Mouse (Mus musculus) hindbrain, postnatal 0 days (tissue): Measurements from ENCODE around the gene Ddhd1. TPM values are rescaled to one million over a fixed set of nuclear protein-coding genes. Genes with fewer than 3 reads are reported as not detected.

Source experiments
- ATAC-seq: fragments of 200-750 bp; cut with Nextera tagmentation; 2 replicates; pipeline ENCODE4 v1.8.0; 2017; ENCODE audit warnings: mild to moderate bottlenecking, moderate TSS enrichment, moderate library complexity
- DNase-seq: peaks from one replicate; pipeline ENCODE4 v3.0.0-alpha.2; 2015; ENCODE audit warnings: low spot score
- H3K27ac ChIP-seq: fragments of 300-500 bp; sonication (generic); 2 replicates; pipeline ENCODE4 v1.5.1; 2014; ENCODE audit warnings: mild to moderate bottlenecking
- H3K27me3 ChIP-seq: fragments of 300-500 bp; sonication (generic); 2 replicates; pipeline ENCODE4 v1.6.1; 2014; ENCODE audit warnings: low read length, mixed read lengths; ENCODE audit not compliant: insufficient read depth
- H3K36me3 ChIP-seq: fragments of 300-500 bp; sonication (generic); 2 replicates; pipeline ENCODE4 v1.6.1; 2014; ENCODE audit warnings: low read length, mixed read lengths; ENCODE audit not compliant: insufficient read depth
- H3K4me1 ChIP-seq: fragments of 300-500 bp; sonication (generic); 2 replicates; pipeline ENCODE4 v1.6.1; 2014; ENCODE audit warnings: antibody characterized with exemption, low read length, mixed read lengths; ENCODE audit not compliant: insufficient read depth
- H3K4me2 ChIP-seq: fragments of 300-500 bp; sonication (generic); 2 replicates; pipeline ENCODE4 v1.6.1; 2014; ENCODE audit warnings: low read depth, mild to moderate bottlenecking, low read length, moderate library complexity, mixed read lengths
- H3K4me3 ChIP-seq: fragments of 300-500 bp; sonication (generic); 2 replicates; pipeline ENCODE4 v1.5.1; 2014; ENCODE audit warnings: low read length
- H3K9ac ChIP-seq: fragments of 300-500 bp; sonication (generic); replicated peaks from 2 replicates; pipeline ENCODE4 v1.6.1; 2014; ENCODE audit warnings: mild to moderate bottlenecking, low read length, moderate library complexity, mixed read lengths
- H3K9me3 ChIP-seq: fragments of 300-500 bp; sonication (generic); 2 replicates; pipeline ENCODE4 v1.6.1; 2016; ENCODE audit warnings: low read length, mixed read lengths
- CTCF ChIP-seq: IDR thresholded peaks from 2 replicates; pipeline ENCODE4 v1.5.1; 2016; ENCODE audit warnings: antibody characterized with exemption, control low read depth, low read depth
- WGBS: fragments of 180-500 bp; shearing (Covaris S2); extraction: QIAGEN DNeasy Blood & Tissue Kit; methylation state at CpG from one replicate; pipeline ENCODE4 v1.1.7; 2014; 5-methylcytosine and 5-hydroxymethylcytosine counted together
- polyA plus RNA-seq: library from polyadenylated mRNA; unstranded; fragments of >200 nt; fragmentation: Nextera tagmentation; extraction: Ambion mirVana; gene quantifications from 2 replicates; pipeline ENCODE4 v1.2.1, GENCODE M21; 2015
- total RNA-seq: library from RNA; depleted of rRNA; stranded (reverse); fragments of >200 nt; gene quantifications from 2 replicates; pipeline ENCODE4 v1.2.3, GENCODE M21; 2014

Ddhd1 gene
- total and polyA plus RNA-seq, 2 experiments from 2014 or later = 15.0 to 64.2 TPM

DNA sequence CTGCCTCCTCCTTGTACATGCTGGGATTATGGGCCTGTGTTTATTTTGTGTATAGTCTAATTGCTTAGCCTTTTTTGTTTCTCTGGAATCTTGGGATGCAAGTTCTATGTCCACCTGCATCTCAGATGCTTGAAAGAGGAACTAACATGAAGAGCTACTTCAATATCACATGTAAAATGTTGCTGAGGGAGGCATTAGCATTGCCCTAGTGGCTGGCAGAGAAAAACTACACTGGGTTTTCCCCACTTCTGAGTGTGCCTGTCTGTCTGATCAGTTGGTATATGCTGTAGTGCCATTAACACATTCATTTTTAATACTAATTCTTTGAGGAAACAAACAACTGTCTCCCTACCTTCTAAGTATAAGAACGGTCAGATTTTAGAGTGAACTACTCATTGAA is 22.4 kb downstream of the Ddhd1 start:
- Histone ChIP-seq H3K4me1 (no peaks in the 10 kb centered on the region), H3K36me3 (no peaks in the 10 kb centered on the region), H3K9ac (no peak overlapping the region), H3K4me2 (no peak overlapping the region), H3K27ac (no peak overlapping the region), H3K4me3 (no peak overlapping the region), H3K27me3 (no peaks in the 10 kb centered on the region), H3K9me3 (no peaks in the 10 kb centered on the region)
- no peak for TF ChIP-seq CTCF
- 98% methylated on average over 1 of the region's 1 CpGs for WGBS
- DNase-seq (no peak), ATAC-seq (no peak)

DNA sequence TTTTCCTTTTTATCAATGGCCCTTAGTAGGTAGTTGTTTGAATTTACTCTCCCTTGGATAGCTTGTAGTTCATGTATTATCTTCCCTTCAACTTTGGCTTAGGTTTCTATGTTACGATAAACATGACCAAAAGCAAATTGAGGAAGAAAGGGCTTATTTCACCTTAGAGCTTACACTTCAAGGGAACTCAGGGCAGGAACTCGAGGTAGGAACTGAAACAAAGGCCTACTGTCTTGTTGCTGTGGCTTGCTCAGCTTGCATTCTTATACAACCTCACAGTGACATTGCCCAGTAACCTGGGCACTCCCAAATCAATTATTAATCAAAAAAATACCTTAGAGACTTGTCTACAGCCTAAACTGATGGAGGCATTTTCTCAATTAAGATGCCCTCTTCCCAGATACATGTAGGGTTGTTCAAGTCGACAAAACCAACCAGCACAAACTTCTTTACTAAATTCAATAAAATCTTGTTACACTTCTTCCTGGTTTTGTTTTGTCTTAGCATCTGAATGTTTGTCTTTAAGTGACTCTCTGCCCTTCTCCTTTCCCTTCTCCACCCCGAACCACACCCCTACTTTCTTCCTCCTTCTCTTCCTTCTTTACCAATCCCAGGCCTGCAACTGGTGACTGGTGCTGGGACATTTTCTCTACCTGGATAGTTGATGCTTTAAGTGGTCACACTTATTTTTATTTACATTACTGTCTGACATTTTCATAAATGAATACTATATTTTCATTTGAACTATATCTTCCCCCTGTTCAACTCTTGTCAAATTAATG is 25.0 kb downstream of the Ddhd1 start:
- Histone ChIP-seq H3K9me3 (no peaks in the 10 kb centered on the region), H3K4me1 (no peaks in the 10 kb centered on the region), H3K4me2 (no peak overlapping the region), H3K27ac (no peak overlapping the region), H3K36me3 (no peaks in the 10 kb centered on the region), H3K9ac (no peak overlapping the region), H3K4me3 (no peak overlapping the region), H3K27me3 (no peaks in the 10 kb centered on the region)
- TF ChIP-seq CTCF = no peak
- 83% methylated on average over 4 of the region's 4 CpGs for WGBS
- ATAC-seq = no peak
- DNase-seq = no peak

DNA sequence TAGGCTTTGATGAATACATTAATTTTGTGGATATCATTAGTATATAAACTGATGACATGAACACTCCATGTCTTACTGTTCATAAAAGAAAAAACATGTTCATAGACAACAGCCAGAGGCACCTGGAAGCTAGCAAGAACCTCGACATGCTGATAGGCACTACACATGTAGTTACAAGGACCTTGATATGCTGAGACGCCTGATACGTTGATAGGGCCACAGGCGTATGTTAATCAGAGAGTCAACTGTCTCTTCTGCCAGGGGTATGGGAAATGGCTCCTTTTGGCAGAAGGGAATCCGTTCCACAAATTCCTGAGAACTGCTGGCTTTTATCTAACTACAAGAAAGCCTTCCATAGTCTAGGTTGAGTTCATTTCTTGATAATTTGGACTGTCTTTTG is 27.4 kb downstream of the Ddhd1 start:
- no peak overlapping the region for H3K27ac ChIP-seq
- TF ChIP-seq CTCF = no peak
- no peaks in the 10 kb centered on the region for H3K36me3 ChIP-seq

DNA sequence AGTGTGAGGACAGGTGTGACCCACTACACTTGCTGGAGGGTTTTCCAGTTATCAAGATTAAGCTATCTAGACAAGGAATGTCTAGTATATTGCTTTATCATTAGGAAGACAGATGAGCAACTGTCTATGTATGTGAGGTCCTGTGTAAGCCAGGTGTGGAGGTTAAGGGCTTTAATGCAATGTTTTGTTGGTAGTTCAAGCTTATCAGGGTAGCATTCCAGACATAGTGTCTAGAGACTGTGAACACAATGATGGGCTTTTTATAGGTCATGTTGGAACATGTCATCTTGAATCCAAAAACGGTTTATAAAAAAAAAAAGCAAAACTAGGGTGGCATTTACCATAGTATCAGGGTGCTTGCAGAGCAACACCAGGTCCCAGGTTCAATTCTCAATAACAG is 28.0 kb downstream of the Ddhd1 start:
- DNase-seq = no peak
- Histone ChIP-seq H3K9ac (no peak overlapping the region), H3K4me1 (no peaks in the 10 kb centered on the region), H3K4me3 (no peak overlapping the region), H3K9me3 (no peaks in the 10 kb centered on the region), H3K4me2 (no peak overlapping the region), H3K36me3 (no peaks in the 10 kb centered on the region), H3K27me3 (no peaks in the 10 kb centered on the region), H3K27ac (no peak overlapping the region)
- 89% methylated on average over 1 of the region's 1 CpGs for WGBS
- TF ChIP-seq CTCF = no peak
- ATAC-seq = no peak

More for the DNA sequence above, 27.4 kb downstream of the Ddhd1 start:
- no peak overlapping the region for H3K9ac ChIP-seq
- no peak overlapping the region for H3K4me3 ChIP-seq
- H3K27me3 ChIP-seq = no peaks in the 10 kb centered on the region
- H3K9me3 ChIP-seq = no peaks in the 10 kb centered on the region
- H3K4me1 ChIP-seq = no peaks in the 10 kb centered on the region
- 84% methylated on average over 5 of the region's 5 CpGs for WGBS
- DNase-seq (no peak), ATAC-seq (no peak)
- H3K4me2 ChIP-seq = no peak overlapping the region

DNA sequence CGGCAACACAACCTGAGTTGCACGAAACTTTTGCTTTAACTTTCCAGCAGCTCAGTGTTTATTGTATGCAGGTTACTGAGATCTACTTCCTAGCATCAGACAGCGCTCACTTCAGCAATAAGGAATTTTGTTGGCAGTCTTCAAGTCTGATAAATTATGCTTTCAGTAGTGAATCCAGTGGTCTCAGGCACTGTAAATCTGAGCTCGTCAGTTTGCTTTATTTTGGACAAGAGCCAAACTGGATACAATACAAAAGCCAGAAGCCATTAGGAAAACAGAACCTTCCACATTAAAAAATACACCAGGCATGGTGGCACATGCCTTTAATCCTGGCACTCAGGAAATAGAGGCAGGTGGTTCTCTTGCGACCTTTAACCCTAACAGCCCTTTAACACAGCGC is 39.6 kb downstream of the Ddhd1 start:
- H3K4me3 ChIP-seq = no peak overlapping the region
- no peak overlapping the region for H3K9ac ChIP-seq
- no peaks in the 10 kb centered on the region for H3K27me3 ChIP-seq
- no peak for DNase-seq
- ATAC-seq = no peak
- H3K36me3 ChIP-seq = peaks cover 30% of the 10 kb centered on the region
- WGBS = 49% methylated on average over 6 of the region's 6 CpGs
- H3K4me1 ChIP-seq = no peaks in the 10 kb centered on the region
- no peak overlapping the region for H3K27ac ChIP-seq
- TF ChIP-seq CTCF = no peak
- H3K9me3 ChIP-seq = no peaks in the 10 kb centered on the region
- H3K4me2 ChIP-seq = no peak overlapping the region

DNA sequence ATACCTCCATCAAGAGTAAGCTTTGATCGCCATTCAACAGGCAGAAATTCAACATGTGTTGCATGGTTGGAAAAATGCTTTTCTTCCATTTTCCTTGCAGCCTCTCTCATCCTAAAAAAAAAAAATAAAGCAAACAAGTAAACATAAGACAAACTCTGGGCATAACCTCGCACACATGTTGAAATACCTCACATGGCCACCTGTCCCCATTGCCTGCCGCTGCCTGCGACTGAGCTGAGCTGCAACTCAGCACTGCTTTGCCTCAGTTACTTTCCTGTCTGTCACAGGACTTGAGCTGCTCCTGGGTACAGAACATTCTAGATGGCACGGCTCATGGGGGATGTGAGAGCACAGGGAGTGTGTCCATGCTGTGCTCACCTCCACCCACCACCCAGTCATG is 41.4 kb downstream of the Ddhd1 start:
- WGBS = 96% methylated on average over 5 of the region's 5 CpGs
- Histone ChIP-seq H3K27ac (no peak overlapping the region), H3K4me2 (no peak overlapping the region), H3K9me3 (no peaks in the 10 kb centered on the region), H3K27me3 (no peaks in the 10 kb centered on the region), H3K4me1 (no peaks in the 10 kb centered on the region), H3K4me3 (no peak overlapping the region), H3K36me3 (peaks cover 36% of the 10 kb centered on the region), H3K9ac (no peak overlapping the region)
- ATAC-seq = no peak
- TF ChIP-seq CTCF = no peak
- DNase-seq = no peak

DNA sequence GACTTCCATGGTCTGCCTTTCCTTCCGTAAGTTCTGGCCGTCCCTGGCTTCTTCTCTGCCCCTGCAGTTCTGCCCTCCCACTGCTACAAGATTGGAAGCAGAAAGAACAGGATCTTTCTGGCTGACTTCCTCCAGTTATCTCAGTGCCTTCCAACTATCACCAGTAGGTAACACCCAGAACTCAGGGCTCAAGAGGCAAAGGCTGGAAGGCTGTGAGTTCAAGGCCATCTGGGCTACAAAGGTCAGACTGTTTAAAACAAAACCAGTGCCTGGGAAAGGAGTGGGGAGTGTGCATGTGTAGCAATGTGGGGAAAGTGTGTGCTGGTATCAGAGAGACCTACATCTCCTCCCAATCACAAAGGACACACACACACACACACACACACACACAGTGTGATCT is 42.2 kb downstream of the Ddhd1 start:
- Histone ChIP-seq H3K36me3 (peaks cover 36% of the 10 kb centered on the region), H3K4me2 (no peak overlapping the region), H3K4me1 (no peaks in the 10 kb centered on the region), H3K27ac (no peak overlapping the region), H3K4me3 (no peak overlapping the region), H3K9ac (no peak overlapping the region), H3K9me3 (no peaks in the 10 kb centered on the region), H3K27me3 (no peaks in the 10 kb centered on the region)
- ATAC-seq (no peak), DNase-seq (no peak)
- WGBS = 79% methylated on average over 2 of the region's 2 CpGs
- no peak for TF ChIP-seq CTCF
